Mouse (Mus musculus): ENCODE data around the gene Adssl1.

Adssl1 gene

GRCm38 (mm10) chr12:112619686-112620353 lies at the start of gene Adssl1:
TSS of gene Adssl1 (plus strand) at chr12:112620045.
- peak; percentile 38 to 41 for DNase-seq (ENCODE audit: low spot score in 2 of 2)

GRCm38 (mm10) chr12:112570160-112570559 lies 49.7 kb upstream of the Adssl1 start:
- DNase-seq (ENCODE audit: low spot score in 2 of 2): no peak

- DNase-seq (ENCODE audit: low spot score in 2 of 2): no peak
Observed at GRCm38 (mm10) chr12:112571064-112571463, 48.8 kb upstream of the Adssl1 start.

- DNase-seq (ENCODE audit: low spot score in 2 of 2): no peak
Observed at GRCm38 (mm10) chr12:112575274-112575986, 44.4 kb upstream of the Adssl1 start.

GRCm38 (mm10) chr12:112576341-112576740 lies 43.5 kb upstream of the Adssl1 start:
- DNase-seq (ENCODE audit: low spot score in 2 of 2): no peak

GRCm38 (mm10) chr12:112576749-112577148 lies 43.1 kb upstream of the Adssl1 start:
- DNase-seq (ENCODE audit: low spot score in 2 of 2): no peak

GRCm38 (mm10) chr12:112578296-112579090 lies 41.4 kb upstream of the Adssl1 start:
- DNase-seq (ENCODE audit: low spot score in 2 of 2): no peak

- DNase-seq (ENCODE audit: low spot score in 2 of 2): no peak
Observed at GRCm38 (mm10) chr12:112579430-112579829, 40.4 kb upstream of the Adssl1 start.

GRCm38 (mm10) chr12:112579926-112580325 lies 39.9 kb upstream of the Adssl1 start:
- DNase-seq (ENCODE audit: low spot score in 2 of 2): no peak

- no peak for DNase-seq (ENCODE audit: low spot score in 2 of 2)
Observed at GRCm38 (mm10) chr12:112581113-112581512, 38.7 kb upstream of the Adssl1 start.

GRCm38 (mm10) chr12:112584954-112585353 lies 34.9 kb upstream of the Adssl1 start:
- no peak for DNase-seq (ENCODE audit: low spot score in 2 of 2)

GRCm38 (mm10) chr12:112585924-112586538 lies 33.8 kb upstream of the Adssl1 start:
- DNase-seq (ENCODE audit: low spot score in 2 of 2): no peak

GRCm38 (mm10) chr12:112587125-112588124 lies 32.4 kb upstream of the Adssl1 start:
- DNase-seq (ENCODE audit: low spot score in 2 of 2): no peak

GRCm38 (mm10) chr12:112588426-112589256 lies 31.2 kb upstream of the Adssl1 start, which contains the start of gene Inf2:
TSS of gene Inf2 (plus strand) at chr12:112588784.
- peak; percentile 65 to 71 for DNase-seq (ENCODE audit: low spot score in 2 of 2)

- no peak for DNase-seq (ENCODE audit: low spot score in 2 of 2)
Observed at GRCm38 (mm10) chr12:112589491-112590191, 30.2 kb upstream of the Adssl1 start.

GRCm38 (mm10) chr12:112590566-112591239 lies 29.1 kb upstream of the Adssl1 start:
- no peak for DNase-seq (ENCODE audit: low spot score in 2 of 2)

GRCm38 (mm10) chr12:112591240-112591639 lies 28.6 kb upstream of the Adssl1 start:
- no peak for DNase-seq (ENCODE audit: low spot score in 2 of 2)

GRCm38 (mm10) chr12:112591730-112592129 lies 28.1 kb upstream of the Adssl1 start:
- no peak for DNase-seq (ENCODE audit: low spot score in 2 of 2)

Data from thymus, postnatal 10 days (tissue).